Mouse (Mus musculus): ENCODE data around the gene Sat2. TPM values are rescaled to one million over a fixed set of nuclear protein-coding genes. Genes with fewer than 3 reads are reported as not detected.

Sat2 gene
- polyA plus RNA-seq, 1 experiment from 2014 or later = 23.8 TPM

DNA sequence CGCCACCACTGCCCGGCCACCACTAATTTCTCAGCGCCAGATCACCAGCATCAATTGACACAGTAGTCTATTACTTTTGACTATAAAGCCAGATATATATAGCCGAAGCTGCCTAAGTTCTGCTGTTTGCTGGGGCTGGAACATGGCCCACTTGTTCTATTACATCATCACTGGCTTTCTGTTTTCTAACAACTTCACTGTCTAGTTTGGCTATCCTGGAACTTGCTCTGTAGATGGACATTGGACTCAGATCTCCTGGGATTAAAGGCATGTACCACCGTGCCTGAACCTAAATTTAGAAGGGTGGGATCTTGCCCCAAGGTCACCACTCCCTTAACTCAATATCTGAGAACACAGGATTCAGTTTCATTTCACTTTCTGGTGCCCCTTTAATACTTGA is 24.0 kb downstream of the Sat2 start:
- Histone ChIP-seq H3K4me1 (no peaks in the 10 kb centered on the region), H3K27me3 (no peaks in the 10 kb centered on the region), H3K9me3 (no peaks in the 10 kb centered on the region), H3K9ac (no peak overlapping the region), H3K4me2 (no peak overlapping the region), H3K27ac (no peak overlapping the region), H3K36me3 (peaks cover 97% of the 10 kb centered on the region), H3K4me3 (no peak overlapping the region)
- WGBS = 89% methylated on average over 5 of the region's 5 CpGs
- no peak for ATAC-seq (ENCODE audit: insufficient number of reproducible peaks, insufficient read depth, low FRiP score, low TSS enrichment, low read depth)

GRCm38 (mm10) chr11:69653399-69653798 is 31.6 kb downstream of the Sat2 start:
- no peaks in the 10 kb centered on the region for H3K9me3 ChIP-seq
- no peaks in the 10 kb centered on the region for H3K27me3 ChIP-seq
- 58% methylated on average over 5 of the region's 5 CpGs for WGBS
- no peak for ATAC-seq (ENCODE audit: insufficient number of reproducible peaks, insufficient read depth, low FRiP score, low TSS enrichment, low read depth)
- peaks cover 28% of the 10 kb centered on the region for H3K4me1 ChIP-seq
- no peak overlapping the region for H3K4me3 ChIP-seq
- no peak overlapping the region for H3K4me2 ChIP-seq
- no peak overlapping the region; the same call in 1 of the 2 replicates for H3K9ac ChIP-seq
- H3K27ac ChIP-seq = 0 out of 2 replicates have a peak overlapping the region, but pooled peaks have one; percentile 29
- H3K36me3 ChIP-seq = peaks cover 84% of the 10 kb centered on the region

DNA sequence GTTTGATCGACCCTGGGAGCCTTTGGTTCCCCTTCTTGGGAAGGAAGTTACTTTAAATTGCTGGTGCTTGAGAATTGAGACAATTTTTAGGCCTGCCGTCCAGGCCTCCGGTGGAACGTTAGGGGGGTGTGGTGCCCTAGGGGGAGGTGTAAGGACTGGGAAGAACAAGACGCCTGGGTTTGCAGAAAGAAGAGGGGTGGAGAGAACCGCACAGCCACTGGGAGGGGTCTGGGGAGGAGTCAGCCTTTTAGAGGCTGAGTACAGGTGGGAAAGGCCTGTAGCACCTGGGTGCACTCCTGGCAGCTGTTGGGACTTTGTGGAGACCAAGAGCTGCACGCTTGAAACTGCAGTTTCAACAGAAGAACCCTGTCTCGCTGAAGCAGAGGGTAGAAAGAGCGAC is 32.9 kb downstream of the Sat2 start:
- Histone ChIP-seq H3K4me3 (no peak overlapping the region), H3K4me1 (peaks cover 28% of the 10 kb centered on the region), H3K4me2 (peak overlapping the region; percentile 32), H3K9ac (no peak overlapping the region), H3K27ac (peak overlapping the region; percentile 66), H3K27me3 (no peaks in the 10 kb centered on the region), H3K36me3 (peaks cover 81% of the 10 kb centered on the region), H3K9me3 (no peaks in the 10 kb centered on the region)
- WGBS = 27% methylated on average over 9 of the region's 9 CpGs
- ATAC-seq (ENCODE audit: insufficient number of reproducible peaks, insufficient read depth, low FRiP score, low TSS enrichment, low read depth) = no peak

- H3K9ac ChIP-seq = peak within 1 kb of the TSS; percentile 56
- H3K27me3 ChIP-seq = no peaks in the 10 kb centered on the region
- ATAC-seq (ENCODE audit: insufficient number of reproducible peaks, insufficient read depth, low FRiP score, low TSS enrichment, low read depth) = peak; percentile 69
- H3K36me3 ChIP-seq = peaks cover 74% of the 10 kb centered on the region
- peak within 1 kb of the TSS; percentile 66 for H3K27ac ChIP-seq
- H3K4me3 ChIP-seq = 0 out of 2 replicates have a peak within 1 kb of the TSS, but pooled peaks have one; percentile 7
- peak within 1 kb of the TSS; percentile 32 for H3K4me2 ChIP-seq
- peaks cover 28% of the 10 kb centered on the region for H3K4me1 ChIP-seq
- WGBS = 19% methylated on average over 34 of the region's 34 CpGs
- no peaks in the 10 kb centered on the region for H3K9me3 ChIP-seq
Observed at GRCm38 (mm10) chr11:69655264-69656064, 33.6 kb downstream of the Sat2 start, which contains the start of gene Sox15. Gene Sox15, plus strand, starts transcription at chr11:69655314.

DNA sequence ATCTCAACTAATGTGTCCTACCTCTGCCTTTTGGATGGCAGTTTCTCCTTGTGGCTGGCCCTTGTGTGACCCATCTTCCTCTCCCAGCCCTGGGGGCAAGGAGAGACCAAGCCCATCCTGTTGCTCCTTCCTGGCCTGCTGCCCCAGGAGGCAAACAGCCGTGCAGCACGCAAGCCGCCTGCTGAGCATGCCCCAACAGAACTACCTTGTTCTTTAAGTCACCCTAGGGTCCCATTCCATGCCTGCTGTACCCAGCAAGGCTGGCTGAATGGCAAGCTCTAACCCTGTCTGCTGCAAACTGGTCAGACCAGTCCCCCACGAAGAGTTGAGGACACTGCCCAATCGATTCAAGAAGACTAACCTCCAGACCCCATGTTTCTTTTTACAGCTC is 34.2 kb downstream of the Sat2 start:
- no peak for ATAC-seq (ENCODE audit: insufficient number of reproducible peaks, insufficient read depth, low FRiP score, low TSS enrichment, low read depth)
- H3K4me2 ChIP-seq = 0 out of 2 replicates have a peak overlapping the region, but pooled peaks have one; percentile 32
- WGBS = 50% methylated on average over 5 of the region's 5 CpGs
- H3K9me3 ChIP-seq = no peaks in the 10 kb centered on the region
- peaks cover 68% of the 10 kb centered on the region for H3K36me3 ChIP-seq
- no peaks in the 10 kb centered on the region for H3K27me3 ChIP-seq
- 0 out of 2 replicates have a peak overlapping the region, but pooled peaks have one; percentile 66 for H3K27ac ChIP-seq
- peak overlapping the region; percentile 56; the same call in 1 of the 2 replicates for H3K9ac ChIP-seq
- peaks cover 28% of the 10 kb centered on the region for H3K4me1 ChIP-seq
- no peak overlapping the region for H3K4me3 ChIP-seq

DNA sequence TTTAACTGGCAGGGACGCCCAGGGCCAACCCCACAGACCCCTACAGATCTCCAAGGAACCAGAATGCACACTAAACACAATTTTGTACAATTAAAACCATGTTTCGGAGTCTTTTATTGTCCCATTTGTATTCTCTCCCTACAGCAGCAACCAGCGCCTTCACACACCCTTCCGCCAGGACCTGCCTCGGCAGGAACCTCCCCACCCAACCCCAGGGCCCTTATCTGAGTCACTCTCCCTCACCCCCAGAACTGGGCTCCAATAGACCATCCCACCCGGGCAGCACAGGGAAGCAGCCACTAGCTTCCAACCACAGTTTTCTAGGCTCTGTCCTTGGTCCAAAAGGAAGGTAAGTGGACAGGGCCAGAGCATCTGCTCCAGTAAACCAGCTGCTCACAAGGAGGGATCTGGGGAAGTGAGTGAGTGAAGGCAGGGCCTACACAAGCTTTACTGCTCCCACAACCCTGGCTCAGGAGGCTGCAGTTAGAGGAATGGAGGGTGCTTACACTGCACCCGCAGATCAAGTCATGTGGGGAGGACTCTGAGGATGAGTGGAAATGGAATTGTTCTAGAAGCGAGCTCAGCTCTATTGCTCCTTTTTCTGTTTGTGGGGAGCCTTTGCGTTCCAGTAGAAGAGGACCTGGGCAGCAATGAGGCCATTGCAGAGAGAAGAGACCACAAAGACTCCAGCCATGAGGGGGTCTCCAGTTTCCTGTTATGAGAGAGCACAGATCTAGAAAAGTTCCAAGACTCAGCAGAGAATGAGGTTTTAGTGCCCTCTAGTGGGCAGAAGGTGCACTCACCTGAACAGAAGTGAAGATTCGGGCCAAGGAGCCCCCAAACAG is 35.0 kb downstream of the Sat2 start:
- H3K9ac ChIP-seq = 0 out of 2 replicates have a peak overlapping the region, but pooled peaks have one; percentile 38
- peaks cover 60% of the 10 kb centered on the region for H3K36me3 ChIP-seq
- H3K9me3 ChIP-seq = no peaks in the 10 kb centered on the region
- WGBS = 68% methylated on average over 10 of the region's 10 CpGs
- H3K4me1 ChIP-seq = peaks cover 35% of the 10 kb centered on the region
- H3K27ac ChIP-seq = peak overlapping the region; percentile 45
- no peak for ATAC-seq (ENCODE audit: insufficient number of reproducible peaks, insufficient read depth, low FRiP score, low TSS enrichment, low read depth)
- H3K4me2 ChIP-seq = no peak overlapping the region
- H3K4me3 ChIP-seq = no peak overlapping the region
- H3K27me3 ChIP-seq = no peaks in the 10 kb centered on the region

DNA sequence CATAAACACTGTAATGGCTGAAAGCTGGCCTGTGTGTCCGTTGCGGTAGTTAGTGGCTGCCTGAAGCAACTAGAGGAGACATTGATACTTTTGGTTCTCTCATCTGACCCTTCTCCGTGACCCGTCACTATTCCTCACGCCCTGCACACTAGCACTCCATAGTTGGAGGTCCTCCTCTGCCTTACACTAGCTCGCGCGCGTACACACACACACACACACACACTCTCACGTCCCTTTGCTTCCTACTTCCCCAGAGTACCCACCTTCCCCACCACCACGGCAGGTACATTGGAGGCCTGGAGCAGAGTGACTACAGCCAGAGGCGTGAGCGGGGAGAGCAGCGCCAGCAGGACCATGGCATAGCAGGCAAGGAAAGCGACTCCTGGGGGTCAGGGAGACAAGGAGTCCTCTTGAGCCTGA is 35.6 kb downstream of the Sat2 start:
- no peak overlapping the region for H3K4me2 ChIP-seq
- H3K27me3 ChIP-seq = no peaks in the 10 kb centered on the region
- peaks cover 35% of the 10 kb centered on the region for H3K4me1 ChIP-seq
- H3K36me3 ChIP-seq = peaks cover 54% of the 10 kb centered on the region
- peak overlapping the region; percentile 44; the same call in 1 of the 2 replicates for H3K27ac ChIP-seq
- H3K9ac ChIP-seq = no peak overlapping the region
- WGBS = 85% methylated on average over 15 of the region's 15 CpGs
- H3K4me3 ChIP-seq = no peak overlapping the region
- ATAC-seq (ENCODE audit: insufficient number of reproducible peaks, insufficient read depth, low FRiP score, low TSS enrichment, low read depth) = no peak
- H3K9me3 ChIP-seq = no peaks in the 10 kb centered on the region

DNA sequence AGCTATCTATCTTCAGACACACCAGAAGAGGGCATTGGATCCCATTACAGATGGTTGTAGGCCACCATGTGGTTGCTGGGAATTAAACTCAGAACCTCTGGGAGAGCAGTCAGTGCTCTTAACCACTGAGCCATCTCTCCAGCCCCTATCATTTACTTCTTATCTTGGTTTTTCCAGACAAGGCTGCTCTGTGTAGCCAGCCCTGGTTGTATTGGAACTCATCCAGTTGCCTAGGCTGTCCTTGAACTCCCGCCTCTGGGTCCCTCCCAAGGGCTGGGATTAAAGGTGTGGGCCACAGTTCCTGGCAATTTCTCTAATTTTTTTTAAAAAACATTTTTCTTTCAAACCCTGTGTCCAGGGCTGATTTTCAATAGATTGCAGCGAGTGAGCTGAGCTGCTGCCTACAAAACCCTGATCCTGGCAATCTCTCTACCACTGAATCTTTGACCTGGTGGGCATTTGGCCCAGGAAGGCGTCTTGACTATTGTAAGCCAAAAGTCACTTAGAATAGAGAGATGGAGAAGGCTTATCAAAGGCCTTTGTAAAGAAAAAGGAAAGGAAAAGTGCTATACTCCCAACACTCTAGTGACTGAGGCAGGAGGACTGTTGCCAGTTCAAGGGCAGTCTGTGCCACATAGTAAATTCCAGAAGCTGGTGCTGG is 39.5 kb downstream of the Sat2 start:
- no peaks in the 10 kb centered on the region for H3K9me3 ChIP-seq
- peak overlapping the region; percentile 74 for H3K9ac ChIP-seq
- H3K4me2 ChIP-seq = peak overlapping the region; percentile 61
- no peak for ATAC-seq (ENCODE audit: insufficient number of reproducible peaks, insufficient read depth, low FRiP score, low TSS enrichment, low read depth)
- peaks cover 23% of the 10 kb centered on the region for H3K4me1 ChIP-seq
- peaks cover 58% of the 10 kb centered on the region for H3K36me3 ChIP-seq
- WGBS = 82% methylated on average over 3 of the region's 3 CpGs
- H3K27ac ChIP-seq = peak overlapping the region; percentile 98
- peak overlapping the region; percentile 57 for H3K4me3 ChIP-seq
- H3K27me3 ChIP-seq = no peaks in the 10 kb centered on the region

DNA sequence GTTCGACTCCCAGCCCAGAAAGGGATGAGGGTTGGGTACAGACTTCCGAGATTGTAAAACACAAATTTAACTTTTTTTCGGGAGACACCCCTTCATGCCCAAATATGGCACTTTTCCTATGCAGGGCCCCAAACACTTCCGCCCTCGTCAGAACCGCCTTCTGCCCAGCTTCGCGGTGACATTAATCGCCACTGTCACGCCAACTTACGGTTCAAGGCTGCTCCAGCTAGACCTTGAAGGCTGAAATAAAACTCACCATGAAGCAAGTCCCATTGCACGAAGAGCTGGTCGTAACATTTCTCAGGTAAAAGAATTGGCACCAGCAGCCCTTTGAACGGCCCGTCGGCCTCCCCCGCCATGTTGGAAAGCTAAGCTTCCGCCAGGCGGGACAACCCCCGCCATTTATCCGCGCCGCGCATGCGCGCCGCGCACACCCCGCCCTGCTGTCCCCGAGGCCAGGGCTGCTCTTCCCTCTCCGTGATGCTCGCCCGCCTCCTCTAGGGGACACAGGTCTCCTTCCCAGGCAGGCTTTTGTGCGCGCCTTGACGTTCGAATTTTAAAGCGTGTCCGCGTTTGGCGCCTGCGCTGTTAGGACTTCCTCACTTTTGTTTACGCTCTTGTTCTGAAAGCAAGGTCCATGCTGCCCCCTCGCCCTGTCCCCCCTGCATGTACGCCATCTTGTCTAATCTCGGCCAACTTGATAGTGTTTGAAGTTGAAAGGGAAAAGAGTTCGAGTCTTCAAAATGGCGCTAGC is 40.6 kb downstream of the Sat2 start, which contains the start of gene Mpdu1:
Gene Mpdu1 (minus strand): TSS at position 430 of the 754 bp plus-strand sequence.
- peak within 1 kb of the TSS; percentile 74 for H3K9ac ChIP-seq
- H3K36me3 ChIP-seq = peaks cover 56% of the 10 kb centered on the region
- H3K27ac ChIP-seq = peak within 1 kb of the TSS; percentile 98
- WGBS = under 1% methylated on average over 48 of the region's 48 CpGs
- no peaks in the 10 kb centered on the region for H3K27me3 ChIP-seq
- H3K4me2 ChIP-seq = peak within 1 kb of the TSS; percentile 61
- peaks cover 16% of the 10 kb centered on the region for H3K4me1 ChIP-seq
- no peaks in the 10 kb centered on the region for H3K9me3 ChIP-seq
- peak within 1 kb of the TSS; percentile 57 for H3K4me3 ChIP-seq
- ATAC-seq (ENCODE audit: insufficient number of reproducible peaks, insufficient read depth, low FRiP score, low TSS enrichment, low read depth) = peak; percentile 92

DNA sequence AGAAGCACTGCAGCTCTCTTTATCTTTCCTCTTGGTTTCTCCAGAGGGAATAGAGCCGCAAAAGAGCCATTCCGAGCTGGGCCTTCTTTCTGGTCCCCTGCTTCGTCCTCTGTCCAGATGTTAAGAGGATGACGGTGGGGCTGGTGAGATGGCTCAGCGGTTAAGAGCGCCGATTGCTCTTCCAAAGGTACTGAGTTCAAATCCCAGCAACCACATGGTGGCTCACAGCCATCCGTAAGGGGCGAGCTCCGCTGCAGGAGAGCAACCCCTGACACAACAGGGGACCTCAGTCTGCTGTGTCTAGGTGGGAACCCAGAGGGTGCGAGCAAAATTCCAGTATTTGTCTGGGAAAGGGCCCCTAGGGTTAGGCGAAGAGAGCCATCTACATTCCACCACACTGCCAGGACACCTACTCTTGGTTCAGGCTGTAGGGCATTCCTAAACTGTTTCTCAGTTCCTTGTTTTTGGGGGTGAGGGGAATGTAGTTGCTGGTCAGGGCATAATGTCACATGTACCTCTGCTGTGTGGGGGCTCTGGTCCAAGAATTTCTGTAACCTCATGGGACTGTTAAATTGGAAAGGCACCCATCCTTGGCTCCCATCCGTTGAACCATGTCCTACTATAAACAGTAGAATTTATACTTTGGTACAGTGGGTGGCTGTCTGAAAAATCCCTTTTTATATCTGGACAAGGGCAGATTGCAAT is 41.3 kb downstream of the Sat2 start:
- Histone ChIP-seq H3K36me3 (peaks cover 56% of the 10 kb centered on the region), H3K27me3 (no peaks in the 10 kb centered on the region), H3K9ac (peak overlapping the region; percentile 74), H3K27ac (peak overlapping the region; percentile 98), H3K4me2 (peak overlapping the region; percentile 61), H3K4me3 (peak overlapping the region; percentile 57), H3K4me1 (peaks cover 16% of the 10 kb centered on the region), H3K9me3 (no peaks in the 10 kb centered on the region)
- no peak for ATAC-seq (ENCODE audit: insufficient number of reproducible peaks, insufficient read depth, low FRiP score, low TSS enrichment, low read depth)
- 72% methylated on average over 13 of the region's 13 CpGs for WGBS
